Mouse (Mus musculus) embryonic facial prominence, embryonic 11.5 days (tissue): Measurements from ENCODE around the gene Atad3a. TPM values are rescaled to one million over a fixed set of nuclear protein-coding genes. Genes with fewer than 3 reads are reported as not detected.

Experiments used
- ATAC-seq: fragments of 200-750 bp; cut with Nextera tagmentation; replicated peaks from 2 replicates; pipeline ENCODE4 v1.8.0; 2017; ENCODE audit warnings: low read depth; ENCODE audit not compliant: insufficient number of reproducible peaks, low FRiP score, low TSS enrichment
- DNase-seq: peaks from one replicate; pipeline ENCODE4 v3.0.0-alpha.2; 2015; ENCODE audit warnings: low spot score
- H3K27ac ChIP-seq: fragments of 300-500 bp; sonication (generic); replicated peaks from 2 replicates; pipeline ENCODE4 v1.5.1; 2014; ENCODE audit warnings: mild to moderate bottlenecking, low read depth, low read length, control low read depth
- H3K27me3 ChIP-seq: fragments of 300-500 bp; sonication (generic); 2 replicates; pipeline ENCODE4 v1.6.1; 2014; ENCODE audit warnings: mild to moderate bottlenecking, low read length, moderate library complexity, mixed read lengths; ENCODE audit not compliant: control insufficient read depth, insufficient read depth
- H3K36me3 ChIP-seq: fragments of 300-500 bp; sonication (generic); replicated peaks from 2 replicates; pipeline ENCODE4 v1.6.1; 2014; ENCODE audit warnings: low read depth, mild to moderate bottlenecking, low read length, moderate library complexity, mixed read lengths; ENCODE audit not compliant: control insufficient read depth, insufficient read depth
- H3K4me1 ChIP-seq: fragments of 300-500 bp; sonication (generic); 2 replicates; pipeline ENCODE4 v1.6.1; 2014; ENCODE audit warnings: low read length, mixed read lengths; ENCODE audit not compliant: control insufficient read depth, insufficient read depth
- H3K4me2 ChIP-seq: fragments of 300-500 bp; sonication (generic); 2 replicates; pipeline ENCODE4 v1.6.1; 2014; ENCODE audit warnings: low read depth, mild to moderate bottlenecking, control low read depth, low read length, moderate library complexity
- H3K4me3 ChIP-seq: fragments of 300-500 bp; sonication (generic); 2 replicates; pipeline ENCODE4 v1.5.1; 2014; ENCODE audit warnings: low read depth, low read length, control low read depth
- H3K9ac ChIP-seq: fragments of 300-500 bp; sonication (generic); replicated peaks from 2 replicates; pipeline ENCODE4 v1.6.1; 2014; ENCODE audit warnings: mild to moderate bottlenecking, control low read depth, low read length
- H3K9me3 ChIP-seq: fragments of 300-500 bp; sonication (generic); replicated peaks from 2 replicates; pipeline ENCODE4 v1.6.1; 2016; ENCODE audit warnings: mild to moderate bottlenecking, low read length, inconsistent platforms, mixed read lengths; ENCODE audit not compliant: control insufficient read depth
- WGBS: fragments of 180-500 bp; shearing (Covaris S2); extraction: QIAGEN DNeasy Blood & Tissue Kit; methylation state at CpG from one replicate; pipeline ENCODE4 v1.1.7; 2014; 5-methylcytosine and 5-hydroxymethylcytosine counted together
- polyA plus RNA-seq: library from polyadenylated mRNA; unstranded; fragments of >200 nt; fragmentation: Nextera tagmentation; extraction: Ambion mirVana; gene quantifications from 2 replicates; pipeline ENCODE4 v1.2.1, GENCODE M21; 2014

Gene Atad3a
- polyA plus RNA-seq, 1 experiment from 2014 or later, result 79.0 TPM

- WGBS, result 84% methylated on average over 2 of the region's 2 CpGs
- ATAC-seq, result no peak
Observed at GRCm38 (mm10) chr4:155708582-155708981, 52.3 kb downstream of the Atad3a start.

DNA sequence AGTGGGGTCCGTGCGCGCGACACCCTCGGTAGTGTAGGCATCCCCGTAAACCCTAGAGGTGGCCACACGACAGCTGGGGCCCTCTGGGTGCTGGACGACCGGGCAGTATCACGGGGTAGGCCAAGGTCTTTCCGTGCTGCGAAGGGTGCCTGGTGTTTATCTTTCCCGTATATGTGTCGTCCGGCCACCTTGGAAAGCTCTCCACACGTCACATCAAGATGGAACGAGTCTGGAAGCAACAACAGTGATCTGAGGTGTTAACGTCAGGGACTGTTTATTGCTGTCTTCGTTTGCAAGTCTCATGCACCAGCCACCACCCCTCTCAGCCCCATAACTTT, 55.3 kb downstream of the Atad3a start:
- no peaks in the 10 kb centered on the region for H3K4me1 ChIP-seq
- ATAC-seq (peak; percentile 3; the same call in 1 of the 2 replicates), DNase-seq (no peak)
- H3K27me3 ChIP-seq, result no peaks in the 10 kb centered on the region
- no peaks in the 10 kb centered on the region for H3K9me3 ChIP-seq
- H3K4me2 ChIP-seq, result peak overlapping the region; percentile 52
- peak overlapping the region; percentile 85 for H3K9ac ChIP-seq
- no peaks in the 10 kb centered on the region; the same call in 1 of the 2 replicates for H3K36me3 ChIP-seq
- 0% methylated on average over 19 of the region's 19 CpGs for WGBS
- H3K27ac ChIP-seq, result peak overlapping the region; percentile 87
- H3K4me3 ChIP-seq, result peak overlapping the region; percentile 92

More at GRCm38 (mm10) chr4:155708582-155708981, 52.3 kb downstream of the Atad3a start:
- no peaks in the 10 kb centered on the region for H3K4me1 ChIP-seq
- no peak overlapping the region for H3K4me2 ChIP-seq
- H3K27ac ChIP-seq, result no peak overlapping the region
- no peaks in the 10 kb centered on the region for H3K9me3 ChIP-seq
- no peak for DNase-seq
- H3K4me3 ChIP-seq, result no peak overlapping the region
- H3K36me3 ChIP-seq, result no peaks in the 10 kb centered on the region; the same call in 1 of the 2 replicates
- H3K27me3 ChIP-seq, result no peaks in the 10 kb centered on the region
- H3K9ac ChIP-seq, result no peak overlapping the region

DNA sequence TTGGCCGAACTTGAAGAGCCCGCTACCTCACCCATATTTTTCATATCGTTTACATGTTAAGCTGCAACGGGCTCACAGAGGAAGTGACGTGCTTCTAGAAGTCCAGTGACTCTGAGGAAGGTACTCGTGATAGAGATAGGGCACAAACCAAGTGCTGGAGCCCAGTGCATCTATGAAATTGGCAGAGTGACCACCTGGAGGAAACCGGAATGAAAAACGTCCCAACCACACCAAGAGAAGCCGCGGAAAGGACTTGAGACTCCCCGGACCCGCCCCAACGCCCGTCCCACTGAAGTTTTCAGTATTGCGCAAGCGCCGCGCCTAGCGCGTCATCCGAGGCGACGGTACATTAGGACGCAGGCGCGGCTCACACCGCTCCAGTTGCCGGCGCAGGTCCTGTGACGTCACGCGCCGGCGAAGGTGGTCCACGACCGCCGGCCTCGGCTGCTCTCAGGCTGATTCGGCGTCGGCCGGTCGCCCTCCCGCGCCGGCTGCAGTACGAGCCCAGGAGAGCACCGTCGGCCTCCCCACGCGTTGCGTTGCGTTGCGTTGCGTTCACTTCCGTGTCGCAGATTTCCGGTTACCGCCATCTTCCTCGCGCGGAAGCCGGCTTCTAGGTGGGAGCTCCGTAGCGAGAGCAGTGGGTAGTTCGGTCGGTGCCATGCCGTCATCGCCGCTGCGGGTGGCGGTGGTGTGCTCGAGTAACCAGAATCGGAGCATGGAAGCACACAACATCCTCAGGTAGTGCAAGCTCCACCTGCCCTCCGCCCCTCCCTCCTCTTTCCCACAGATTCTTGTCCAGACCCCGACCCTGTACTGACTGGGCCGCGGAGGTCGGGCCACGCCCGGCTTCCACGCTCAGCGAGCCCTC, 55.9 kb downstream of the Atad3a start, which contains the start of gene Ssu72:
TSS of gene Ssu72 (plus strand) at position 80 of the 871 bp plus-strand sequence.
- Histone ChIP-seq H3K9me3 (no peaks in the 10 kb centered on the region), H3K27me3 (no peaks in the 10 kb centered on the region), H3K4me2 (peak within 1 kb of the TSS; percentile 84), H3K27ac (peak within 1 kb of the TSS; percentile 87), H3K4me1 (no peaks in the 10 kb centered on the region), H3K4me3 (peak within 1 kb of the TSS; percentile 92), H3K9ac (peak within 1 kb of the TSS; percentile 85), H3K36me3 (no peaks in the 10 kb centered on the region; the same call in 1 of the 2 replicates)
- WGBS, result under 1% methylated on average over 79 of the region's 83 CpGs
- DNase-seq (peak; percentile 96), ATAC-seq (peak; percentile 95)

- no peak for ATAC-seq
- Histone ChIP-seq H3K4me1 (no peaks in the 10 kb centered on the region), H3K4me2 (no peak overlapping the region), H3K4me3 (no peak overlapping the region), H3K27ac (no peak overlapping the region), H3K36me3 (no peaks in the 10 kb centered on the region), H3K9ac (no peak overlapping the region), H3K9me3 (no peaks in the 10 kb centered on the region), H3K27me3 (no peaks in the 10 kb centered on the region)
- DNase-seq, result no peak
- 94% methylated on average over 4 of the region's 4 CpGs for WGBS
Observed at GRCm38 (mm10) chr4:155703425-155703929, 57.4 kb downstream of the Atad3a start.

- no peaks in the 10 kb centered on the region for H3K9me3 ChIP-seq
- DNase-seq (peak; percentile 51), ATAC-seq (no peak)
- H3K9ac ChIP-seq, result no peak overlapping the region
- no peaks in the 10 kb centered on the region for H3K4me1 ChIP-seq
- no peak overlapping the region for H3K4me3 ChIP-seq
- no peak overlapping the region for H3K27ac ChIP-seq
- H3K4me2 ChIP-seq, result no peak overlapping the region
- no peaks in the 10 kb centered on the region for H3K36me3 ChIP-seq
- peaks cover 2% of the 10 kb centered on the region; the same call in 1 of the 2 replicates for H3K27me3 ChIP-seq
Observed at GRCm38 (mm10) chr4:155700425-155700824, 60.5 kb downstream of the Atad3a start.

GRCm38 (mm10) chr4:155696261-155697255, 64.3 kb downstream of the Atad3a start:
- 73% methylated on average over 16 of the region's 16 CpGs for WGBS

DNA sequence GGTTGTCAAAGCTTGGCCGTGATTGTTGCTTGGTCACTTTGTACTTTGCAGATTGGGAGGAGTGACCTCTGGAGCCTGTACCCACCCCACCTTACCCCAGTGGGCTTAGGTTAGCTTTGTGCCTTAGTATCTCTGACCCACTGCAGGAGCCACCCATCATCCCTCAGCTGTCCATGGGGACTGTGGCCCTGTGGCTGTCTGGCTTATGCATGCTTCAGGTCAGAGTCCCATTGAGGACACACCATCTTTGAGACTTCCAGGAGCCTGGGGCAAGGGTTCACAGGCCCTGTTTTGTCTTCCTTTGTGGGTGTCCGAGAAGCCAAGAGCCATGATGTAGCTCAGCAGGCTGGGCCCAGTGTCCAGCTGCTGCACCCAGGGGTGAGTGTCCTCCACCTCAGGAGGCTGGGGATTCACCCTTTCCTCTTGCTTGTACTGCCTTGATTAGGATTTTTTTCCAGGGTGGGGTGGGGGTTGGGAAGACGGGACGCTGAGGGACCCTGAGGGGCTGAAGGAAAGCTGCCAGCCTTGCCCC, 65.3 kb downstream of the Atad3a start:
- no peak overlapping the region for H3K4me3 ChIP-seq
- DNase-seq, result no peak
- H3K27me3 ChIP-seq, result peaks cover 6% of the 10 kb centered on the region; the same call in 1 of the 2 replicates
- H3K9me3 ChIP-seq, result no peaks in the 10 kb centered on the region
- H3K4me1 ChIP-seq, result no peaks in the 10 kb centered on the region
- H3K36me3 ChIP-seq, result no peaks in the 10 kb centered on the region
- no peak overlapping the region for H3K27ac ChIP-seq
- no peak for ATAC-seq
- no peak overlapping the region for H3K9ac ChIP-seq
- H3K4me2 ChIP-seq, result no peak overlapping the region
- 74% methylated on average over 4 of the region's 4 CpGs for WGBS

More at GRCm38 (mm10) chr4:155696261-155697255, 64.3 kb downstream of the Atad3a start:
- H3K4me1 ChIP-seq, result no peaks in the 10 kb centered on the region
- H3K27ac ChIP-seq, result no peak overlapping the region
- H3K36me3 ChIP-seq, result no peaks in the 10 kb centered on the region
- H3K27me3 ChIP-seq, result peaks cover 6% of the 10 kb centered on the region; the same call in 1 of the 2 replicates
- DNase-seq (no peak), ATAC-seq (no peak)
- H3K4me2 ChIP-seq, result no peak overlapping the region
- no peak overlapping the region for H3K9ac ChIP-seq
- no peak overlapping the region for H3K4me3 ChIP-seq
- H3K9me3 ChIP-seq, result no peaks in the 10 kb centered on the region
